Mouse (Mus musculus) forebrain, embryonic 15.5 days (tissue): ENCODE measurements around the gene Kpna1. TPM values are rescaled to one million over a fixed set of nuclear protein-coding genes. Genes with fewer than 3 reads are reported as not detected.
"Not testable (repeated sequence)": the region's sequence is repeated elsewhere in the genome, so short reads cannot be mapped to it uniquely, and the experiment has no call there.

ENCODE experiments used
- ATAC-seq: fragments of 200-750 bp; cut with Nextera tagmentation; replicated peaks from 2 replicates; pipeline ENCODE4 v1.8.0; 2017; ENCODE audit warnings: mild to moderate bottlenecking, moderate TSS enrichment, moderate library complexity
- H3K27ac ChIP-seq: fragments of 300-500 bp; sonication (generic); replicated peaks from 2 replicates; pipeline ENCODE4 v1.5.1; 2015; ENCODE audit warnings: mild to moderate bottlenecking, inconsistent platforms
- H3K27me3 ChIP-seq: fragments of 300-500 bp; sonication (generic); 2 replicates; pipeline ENCODE4 v1.6.1; 2015; ENCODE audit warnings: inconsistent platforms
- H3K36me3 ChIP-seq: fragments of 300-500 bp; sonication (generic); 2 replicates; pipeline ENCODE4 v1.6.1; 2015; ENCODE audit warnings: mild to moderate bottlenecking, inconsistent platforms
- H3K4me1 ChIP-seq: fragments of 300-500 bp; sonication (generic); 2 replicates; pipeline ENCODE4 v1.6.1; 2015; ENCODE audit warnings: inconsistent platforms
- H3K4me2 ChIP-seq: fragments of 300-500 bp; sonication (generic); replicated peaks from 2 replicates; pipeline ENCODE4 v1.6.1; 2015; ENCODE audit warnings: mild to moderate bottlenecking, inconsistent platforms
- H3K4me3 ChIP-seq: fragments of 300-500 bp; sonication (generic); 2 replicates; pipeline ENCODE4 v1.5.1; 2015; ENCODE audit warnings: mild to moderate bottlenecking, inconsistent platforms
- H3K9ac ChIP-seq: fragments of 300-500 bp; sonication (generic); replicated peaks from 2 replicates; pipeline ENCODE4 v1.6.1; 2015; ENCODE audit warnings: mild to moderate bottlenecking, inconsistent platforms
- H3K9me3 ChIP-seq: fragments of 300-500 bp; sonication (generic); 2 replicates; pipeline ENCODE4 v1.6.1; 2016; ENCODE audit warnings: inconsistent platforms
- WGBS: fragments of 180-500 bp; shearing (Covaris S2); methylation state at CpG from one replicate; pipeline ENCODE4 v1.1.7; 2015; ENCODE audit warnings: mixed read lengths; 5-methylcytosine and 5-hydroxymethylcytosine counted together
- polyA plus RNA-seq: library from polyadenylated mRNA; unstranded; fragments of >200 nt; fragmentation: Nextera tagmentation; extraction: Ambion mirVana; gene quantifications from 2 replicates; pipeline ENCODE4 v1.2.1, GENCODE M21; 2015

Kpna1 gene
- polyA plus RNA-seq, 1 experiment from 2014 or later, result 76.2 TPM

DNA sequence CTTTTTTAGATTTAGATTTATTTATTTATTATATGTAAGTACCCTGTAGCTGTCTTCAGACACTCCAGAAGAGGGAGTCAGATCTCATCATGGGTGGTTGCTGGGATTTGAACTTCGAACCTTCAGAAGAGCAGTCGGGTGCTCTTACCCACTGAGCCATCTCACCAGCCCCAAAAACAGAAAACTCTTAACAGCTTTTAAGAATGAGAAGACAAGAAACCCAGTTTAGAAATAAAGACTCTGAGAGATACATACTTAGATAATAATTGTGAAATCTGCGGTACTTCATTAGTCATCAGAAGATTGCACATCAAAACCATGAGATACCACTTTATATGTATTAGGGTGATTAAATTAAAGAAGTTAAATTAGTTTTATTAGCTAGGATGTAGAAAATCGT, 20.3 kb downstream of the Kpna1 start:
- H3K4me1 ChIP-seq, H3K27ac ChIP-seq, H3K9ac ChIP-seq, H3K4me2 ChIP-seq, ATAC-seq, H3K27me3 ChIP-seq, H3K9me3 ChIP-seq, H3K4me3 ChIP-seq: not testable (repeated sequence)
- H3K36me3 ChIP-seq, result peaks cover 12% of the 10 kb centered on the region
- WGBS, result 95% methylated on average over 4 of the region's 4 CpGs

DNA sequence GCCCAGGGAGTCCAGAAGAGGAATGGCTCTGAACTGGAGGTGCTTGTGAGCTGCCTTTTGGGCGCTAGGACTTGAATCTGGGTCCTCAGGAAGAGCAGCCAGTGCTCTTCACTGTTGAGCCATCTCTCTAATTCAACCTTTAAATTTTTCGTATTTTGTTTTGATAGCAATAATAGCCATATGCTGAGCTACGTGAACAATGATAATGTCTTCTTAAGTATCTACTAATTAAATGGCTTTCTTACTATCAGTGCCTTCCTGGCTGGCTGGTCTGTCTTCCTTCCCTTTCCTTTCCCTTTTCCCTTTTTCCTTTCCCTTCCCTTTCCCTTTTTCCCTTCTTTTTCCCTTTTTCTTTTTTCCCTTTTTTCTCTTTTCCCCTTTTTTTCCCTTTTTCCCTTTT, 29.8 kb downstream of the Kpna1 start:
- Histone ChIP-seq H3K4me3 (no peak overlapping the region), H3K9me3 (no peaks in the 10 kb centered on the region), H3K27ac (no peak overlapping the region), H3K36me3 (peaks cover 17% of the 10 kb centered on the region), H3K27me3 (no peaks in the 10 kb centered on the region), H3K9ac (no peak overlapping the region), H3K4me1 (no peaks in the 10 kb centered on the region), H3K4me2 (no peak overlapping the region)
- ATAC-seq, result no peak
- 94% methylated on average over 3 of the region's 3 CpGs for WGBS

DNA sequence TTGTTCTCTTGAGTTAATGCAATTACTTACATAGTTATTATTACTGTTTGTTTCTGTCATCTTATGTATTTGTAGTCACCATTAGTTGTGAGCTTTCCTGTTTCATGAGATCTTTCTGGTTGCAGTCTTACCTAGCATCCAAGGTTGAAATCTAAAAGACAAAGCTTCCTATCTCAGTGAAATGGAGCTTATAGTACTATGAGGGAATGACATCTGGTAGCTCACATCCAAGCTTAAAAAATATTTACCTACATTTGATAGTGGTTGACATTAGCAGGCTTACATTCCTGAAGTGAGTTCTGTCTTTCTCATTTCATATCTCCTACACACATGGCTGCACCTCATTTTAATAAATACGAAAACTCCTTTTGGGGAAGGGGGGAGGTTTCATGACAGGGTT, 37.8 kb downstream of the Kpna1 start:
- no peak for ATAC-seq
- no peak overlapping the region for H3K27ac ChIP-seq
- H3K9ac ChIP-seq, result no peak overlapping the region
- H3K36me3 ChIP-seq, result peaks cover 34% of the 10 kb centered on the region
- no peaks in the 10 kb centered on the region for H3K27me3 ChIP-seq
- no peaks in the 10 kb centered on the region for H3K9me3 ChIP-seq
- 100% methylated on average over 1 of the region's 1 CpGs for WGBS
- no peaks in the 10 kb centered on the region for H3K4me1 ChIP-seq
- H3K4me3 ChIP-seq, result no peak overlapping the region
- H3K4me2 ChIP-seq, result no peak overlapping the region

DNA sequence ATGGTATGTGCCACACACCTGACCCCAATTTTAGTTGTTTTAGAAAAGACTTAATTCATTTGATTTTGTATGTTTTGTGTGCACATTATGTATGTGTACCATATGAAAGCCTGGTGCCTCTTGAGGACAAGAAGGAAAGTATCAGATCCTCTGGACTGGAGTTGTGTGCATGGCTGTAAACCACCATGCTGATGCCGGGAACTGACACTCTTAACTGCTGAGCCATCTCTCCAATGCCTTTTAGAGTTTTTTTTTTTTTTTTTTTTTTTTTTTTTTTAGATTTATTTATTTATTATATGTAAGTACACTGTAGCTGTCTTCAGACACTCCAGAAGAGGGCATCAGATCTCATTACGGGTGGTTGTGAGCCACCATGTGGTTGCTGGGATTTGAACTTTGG, 49.6 kb downstream of the Kpna1 start:
- not testable (repeated sequence) for H3K27ac ChIP-seq, H3K9me3 ChIP-seq, H3K4me1 ChIP-seq, H3K4me2 ChIP-seq, H3K9ac ChIP-seq, ATAC-seq, H3K27me3 ChIP-seq, H3K4me3 ChIP-seq
- H3K36me3 ChIP-seq, result peaks cover 51% of the 10 kb centered on the region
- 92% methylated on average over 2 of the region's 2 CpGs for WGBS

DNA sequence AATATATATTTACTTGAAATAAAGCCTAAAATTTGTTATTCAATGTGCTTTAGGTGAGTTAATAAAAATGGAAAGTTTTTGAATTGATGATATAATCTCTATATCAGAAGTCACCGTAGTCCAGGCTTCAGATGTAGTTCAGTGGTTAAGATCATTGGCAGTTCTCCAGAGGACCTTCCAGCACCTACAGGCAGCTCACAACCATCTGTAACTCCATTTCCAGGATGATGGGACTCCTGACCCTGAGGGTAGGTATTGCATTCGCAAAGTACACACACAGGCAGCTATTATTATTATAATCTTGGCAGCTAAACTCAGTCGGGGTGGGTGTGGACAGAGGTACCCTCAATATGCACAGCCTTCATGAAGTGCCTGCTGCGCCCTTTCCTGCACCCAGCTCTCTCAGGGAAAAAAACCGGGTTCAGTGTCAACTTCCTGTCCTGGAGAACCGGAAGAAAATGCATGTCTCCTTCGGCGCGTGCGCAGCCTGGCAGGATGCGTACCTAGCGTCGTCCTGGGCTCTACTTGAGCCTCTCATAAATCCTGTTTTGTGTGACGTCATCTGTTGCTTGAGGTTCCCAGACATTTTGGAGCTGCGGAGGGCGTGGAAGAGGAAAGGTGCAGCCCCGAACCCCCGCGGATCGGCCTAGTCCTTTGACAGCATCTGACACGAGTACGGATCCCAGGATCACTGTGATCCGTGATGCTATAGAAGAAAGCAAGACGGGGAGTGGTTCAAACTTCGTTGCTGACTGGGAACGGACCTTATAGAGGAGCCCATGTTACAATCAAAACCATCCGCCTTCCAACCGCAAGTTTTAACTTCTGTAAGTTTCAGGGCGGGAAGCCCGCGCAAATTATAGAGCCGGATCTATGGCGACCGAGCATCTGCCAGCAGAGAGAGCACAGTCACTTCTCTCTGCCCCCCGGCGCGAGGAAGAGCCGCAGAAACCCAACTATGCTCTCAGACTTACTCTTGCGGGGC, 62.4 kb downstream of the Kpna1 start, which contains the start of gene Wdr5b:
Gene Wdr5b (plus strand): TSS at position 551 of the 985 bp plus-strand sequence.
- Histone ChIP-seq H3K4me2 (peak within 1 kb of the TSS; percentile 67), H3K4me1 (peaks cover 17% of the 10 kb centered on the region), H3K36me3 (peaks cover 36% of the 10 kb centered on the region), H3K27ac (peak within 1 kb of the TSS; percentile 81), H3K9ac (peak within 1 kb of the TSS; percentile 65), H3K9me3 (no peaks in the 10 kb centered on the region), H3K27me3 (no peaks in the 10 kb centered on the region), H3K4me3 (peak within 1 kb of the TSS; percentile 61)
- 2% methylated on average over 39 of the region's 39 CpGs for WGBS
- ATAC-seq, result peak; percentile 99

DNA sequence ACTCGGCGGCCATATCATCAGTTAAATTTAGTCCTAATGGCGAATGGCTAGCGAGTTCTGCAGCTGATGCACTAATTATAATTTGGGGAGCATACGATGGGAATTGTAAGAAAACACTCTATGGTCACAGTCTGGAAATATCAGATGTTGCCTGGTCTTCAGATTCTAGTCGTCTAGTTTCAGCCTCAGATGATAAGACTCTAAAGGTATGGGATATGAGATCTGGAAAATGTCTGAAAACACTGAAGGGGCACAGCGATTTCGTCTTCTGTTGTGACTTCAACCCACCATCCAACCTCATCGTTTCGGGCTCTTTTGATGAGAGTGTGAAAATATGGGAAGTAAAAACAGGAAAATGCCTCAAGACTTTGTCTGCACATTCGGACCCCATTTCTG, 63.1 kb downstream of the Kpna1 start:
- Histone ChIP-seq H3K9me3 (no peaks in the 10 kb centered on the region), H3K27ac (peak overlapping the region; percentile 81), H3K4me3 (peak overlapping the region; percentile 61), H3K27me3 (no peaks in the 10 kb centered on the region), H3K9ac (peak overlapping the region; percentile 65), H3K36me3 (peaks cover 37% of the 10 kb centered on the region), H3K4me1 (peaks cover 17% of the 10 kb centered on the region), H3K4me2 (peak overlapping the region; percentile 67)
- WGBS, result 28% methylated on average over 11 of the region's 11 CpGs
- ATAC-seq, result no peak

DNA sequence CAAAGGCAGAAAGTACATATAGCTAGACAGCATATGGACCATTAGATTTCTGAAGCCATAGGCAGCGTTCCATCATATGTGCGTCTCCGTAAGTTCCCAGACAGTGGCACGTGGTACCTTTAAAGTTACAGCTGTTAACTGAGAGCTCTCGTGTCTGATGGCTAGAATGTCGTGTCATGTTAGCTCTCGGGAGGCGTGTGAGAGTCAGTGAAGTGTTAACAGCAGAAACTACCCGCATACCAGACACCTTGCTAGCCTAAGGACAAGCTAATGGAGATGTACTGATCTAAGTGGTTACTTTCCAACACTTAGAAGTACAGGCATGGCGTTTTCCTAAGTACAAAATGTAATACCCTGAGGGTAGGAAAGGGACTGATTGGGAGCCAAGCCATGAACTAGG, 64.5 kb downstream of the Kpna1 start:
- Histone ChIP-seq H3K27me3 (no peaks in the 10 kb centered on the region), H3K4me3 (no peak overlapping the region), H3K9ac (no peak overlapping the region), H3K36me3 (peaks cover 41% of the 10 kb centered on the region), H3K4me2 (no peak overlapping the region), H3K27ac (no peak overlapping the region), H3K4me1 (peaks cover 17% of the 10 kb centered on the region), H3K9me3 (no peaks in the 10 kb centered on the region)
- whole genome bisulfite sequencing, result 87% methylated on average over 10 of the region's 10 CpGs
- ATAC-seq, result no peak

DNA sequence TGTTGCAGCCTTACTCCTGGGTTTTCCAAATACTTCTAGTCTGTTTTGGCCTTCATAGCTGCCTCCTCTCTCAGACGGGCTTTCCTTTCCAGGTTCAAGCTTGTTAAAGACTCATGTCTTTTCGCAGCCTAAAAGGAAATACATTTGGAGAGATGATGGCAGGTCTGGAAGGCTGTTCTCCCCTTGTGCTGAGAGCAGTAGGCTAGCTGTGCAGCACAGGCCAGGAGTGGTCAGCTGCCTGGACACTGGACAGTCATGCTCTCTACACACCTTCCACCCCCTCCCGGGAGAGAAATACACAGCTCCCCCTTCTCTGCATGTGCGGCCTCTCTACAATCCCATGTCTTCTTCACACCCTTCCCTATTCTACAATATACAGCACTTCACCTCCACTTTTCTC, 65.4 kb downstream of the Kpna1 start:
- Histone ChIP-seq H3K4me3 (no peak overlapping the region), H3K9me3 (no peaks in the 10 kb centered on the region), H3K9ac (no peak overlapping the region), H3K27me3 (no peaks in the 10 kb centered on the region), H3K36me3 (peaks cover 49% of the 10 kb centered on the region), H3K27ac (no peak overlapping the region), H3K4me2 (no peak overlapping the region), H3K4me1 (peaks cover 17% of the 10 kb centered on the region)
- 91% methylated on average over 4 of the region's 4 CpGs for WGBS
- no peak for ATAC-seq

DNA sequence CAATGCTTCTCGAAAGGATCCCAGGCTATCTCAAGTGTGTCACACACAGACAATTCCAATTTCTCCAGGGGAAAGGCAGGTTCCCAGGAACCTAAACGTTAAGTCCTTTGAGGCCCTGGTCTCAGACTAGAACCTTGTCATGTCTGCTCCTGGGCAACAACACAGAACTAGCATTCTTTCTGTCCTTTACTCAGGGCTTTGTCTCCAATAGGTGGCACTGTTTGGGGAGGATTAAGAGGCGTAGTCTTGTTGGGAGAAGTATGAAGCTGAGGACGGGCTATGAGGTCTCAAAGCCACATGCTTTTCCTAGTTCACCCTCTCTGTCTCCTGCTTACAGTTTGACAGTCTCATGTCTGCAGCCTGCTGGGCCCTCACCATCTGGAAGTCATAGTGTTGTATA, 69.0 kb downstream of the Kpna1 start:
- WGBS, result 89% methylated on average over 4 of the region's 4 CpGs
- no peak for ATAC-seq
- H3K9ac ChIP-seq, result no peak overlapping the region
- no peak overlapping the region for H3K4me3 ChIP-seq
- H3K9me3 ChIP-seq, result no peaks in the 10 kb centered on the region
- peaks cover 65% of the 10 kb centered on the region for H3K36me3 ChIP-seq
- peaks cover 1% of the 10 kb centered on the region for H3K4me1 ChIP-seq
- no peak overlapping the region for H3K4me2 ChIP-seq
- H3K27me3 ChIP-seq, result no peaks in the 10 kb centered on the region
- no peak overlapping the region for H3K27ac ChIP-seq

DNA sequence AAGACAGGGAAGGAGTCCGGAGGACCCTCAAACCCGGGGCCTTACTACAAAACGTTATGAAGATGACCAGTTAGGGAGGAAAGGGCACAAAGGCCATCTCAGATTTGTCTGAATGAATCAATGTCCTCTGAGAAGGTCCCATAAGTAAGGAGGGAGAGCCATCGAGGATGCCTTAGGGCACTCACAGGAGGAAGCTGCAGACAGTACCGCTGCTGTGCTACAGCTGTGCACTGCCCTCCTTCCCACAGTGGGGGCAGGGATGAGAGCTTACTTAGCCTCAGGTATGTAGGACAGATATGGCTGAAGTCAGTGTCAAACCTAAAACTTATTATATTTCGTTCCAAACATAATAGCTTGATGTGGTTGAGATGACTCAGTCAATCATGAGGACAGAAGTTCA, 72.9 kb downstream of the Kpna1 start:
- H3K27me3 ChIP-seq, result no peaks in the 10 kb centered on the region
- 91% methylated on average over 6 of the region's 6 CpGs for WGBS
- no peak overlapping the region for H3K9ac ChIP-seq
- no peak overlapping the region for H3K4me2 ChIP-seq
- no peak for ATAC-seq
- no peaks in the 10 kb centered on the region for H3K9me3 ChIP-seq
- peaks cover 34% of the 10 kb centered on the region for H3K36me3 ChIP-seq
- no peaks in the 10 kb centered on the region for H3K4me1 ChIP-seq
- H3K4me3 ChIP-seq, result no peak overlapping the region
- H3K27ac ChIP-seq, result no peak overlapping the region

DNA sequence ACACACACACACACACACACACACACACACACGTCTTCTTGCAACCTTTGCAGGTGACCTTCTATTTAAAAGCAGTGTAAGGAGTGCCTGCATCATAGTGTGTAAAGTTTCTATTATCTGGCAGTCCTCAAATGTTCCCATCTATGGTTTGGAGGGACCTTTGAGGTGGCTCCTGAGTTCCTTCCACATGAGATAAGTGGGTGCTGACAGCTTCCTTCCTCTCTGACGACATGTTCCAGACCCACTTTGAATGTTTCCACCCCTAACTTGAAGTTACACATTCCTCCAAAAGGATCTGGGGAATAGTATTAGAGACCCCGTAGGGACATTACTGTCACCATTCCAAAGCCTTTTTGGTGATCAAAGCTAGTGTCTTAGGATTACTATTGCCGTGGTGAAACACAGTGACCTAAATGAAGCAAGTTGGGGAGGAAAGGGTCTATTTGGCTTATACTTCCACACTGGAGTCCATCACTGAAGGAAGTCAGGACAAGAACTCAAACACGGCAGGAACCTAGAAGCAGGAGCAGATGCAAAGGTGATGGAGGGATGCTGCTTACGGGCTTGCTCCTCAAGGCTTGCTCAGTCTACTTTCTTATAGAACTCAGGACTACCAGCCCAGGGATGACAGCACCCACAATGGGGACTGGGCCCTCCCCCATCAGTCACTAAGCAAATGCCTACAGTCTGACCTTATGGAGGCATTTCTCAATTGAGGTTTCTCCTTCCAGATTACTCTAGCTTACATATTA, 75.2 kb downstream of the Kpna1 start:
- Histone ChIP-seq H3K4me2 (no peak overlapping the region), H3K4me3 (no peak overlapping the region), H3K9me3 (no peaks in the 10 kb centered on the region), H3K27me3 (no peaks in the 10 kb centered on the region), H3K36me3 (peaks cover 18% of the 10 kb centered on the region), H3K9ac (no peak overlapping the region), H3K27ac (no peak overlapping the region), H3K4me1 (no peaks in the 10 kb centered on the region)
- 92% methylated on average over 6 of the region's 6 CpGs for WGBS
- no peak for ATAC-seq

DNA sequence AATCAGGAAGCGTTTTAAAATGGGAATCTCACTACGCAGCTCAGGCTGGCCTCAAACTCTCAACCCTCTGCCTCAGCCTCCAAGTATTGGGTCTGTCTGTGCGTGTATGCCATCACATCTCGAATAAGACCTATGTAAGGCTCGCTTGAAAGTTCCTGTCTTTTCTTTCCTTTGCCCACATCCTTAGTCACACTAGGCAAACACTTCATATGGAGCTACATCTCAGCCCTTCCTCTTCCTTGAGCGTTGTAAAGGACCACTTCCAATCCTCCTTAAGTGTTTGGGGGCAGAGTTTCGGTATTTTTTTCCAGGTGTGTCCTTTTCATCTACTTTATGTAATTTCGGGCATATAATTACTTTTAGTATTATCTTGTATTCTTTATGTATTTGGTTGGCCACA, 76.4 kb downstream of the Kpna1 start:
- Histone ChIP-seq H3K9me3 (no peaks in the 10 kb centered on the region), H3K4me1 (no peaks in the 10 kb centered on the region), H3K4me3 (no peak overlapping the region), H3K27ac (no peak overlapping the region), H3K36me3 (peaks cover 7% of the 10 kb centered on the region), H3K9ac (no peak overlapping the region), H3K4me2 (no peak overlapping the region), H3K27me3 (no peaks in the 10 kb centered on the region)
- 96% methylated on average over 8 of the region's 8 CpGs for WGBS
- ATAC-seq, result no peak
